Mouse (Mus musculus) brain, embryonic 14.5 days (tissue): ENCODE measurements around the gene Ddb2. TPM values are rescaled to one million over a fixed set of nuclear protein-coding genes. Genes with fewer than 3 reads are reported as not detected.

Source experiments
- DNase-seq: peaks from one replicate; pipeline ENCODE4 v3.0.0-alpha.2; 2011; ENCODE audit warnings: low read depth
- CTCF ChIP-seq: fragments of 200-500 bp; IDR thresholded peaks from 2 replicates; pipeline ENCODE4 v1.5.1; 2012; ENCODE audit warnings: inconsistent platforms, mild to moderate bottlenecking, moderate library complexity, borderline replicate concordance; ENCODE audit not compliant: insufficient read depth, insufficient read length; ENCODE audit errors: extremely low read depth
- POLR2A ChIP-seq: fragments of 200-500 bp; IDR thresholded peaks from 2 replicates; pipeline ENCODE4 v1.6.1; 2012; ENCODE audit warnings: mild to moderate bottlenecking, inconsistent platforms, borderline replicate concordance; ENCODE audit not compliant: poor library complexity, insufficient read depth, insufficient read length, severe bottlenecking; ENCODE audit errors: extremely low read depth
- polyA plus RNA-seq: library from polyadenylated mRNA; depleted of rRNA; stranded (reverse); fragments of >200 nt; gene quantifications from 2 replicates; pipeline ENCODE4 v1.2.3, GENCODE M21; 2012; rRNA removed

Ddb2 gene
- polyA plus RNA-seq, result 25.2 and 39.5 TPM in 2 replicates

GRCm38 (mm10) chr2:91236601-91237510 is at the start of gene Ddb2:
Gene Ddb2 (minus strand): TSS chr2:91236982.
- TF ChIP-seq CTCF, result no peak
- 0 out of 2 replicates have a peak, but pooled peaks have one; percentile 27 for TF ChIP-seq POLR2A
- DNase-seq, result peak; percentile 98

GRCm38 (mm10) chr2:91285885-91286505 is 49.2 kb upstream of the Ddb2 start:
- peak; percentile 99 for TF ChIP-seq CTCF
- TF ChIP-seq POLR2A, result no peak
- peak; percentile 90 for DNase-seq

- TF ChIP-seq POLR2A (no peak), CTCF (no peak)
- peak; percentile 82 for DNase-seq
Observed at GRCm38 (mm10) chr2:91284375-91285199, 47.8 kb upstream of the Ddb2 start.

- DNase-seq, result no peak
- no peak for TF ChIP-seq POLR2A
Observed at GRCm38 (mm10) chr2:91283972-91284371, 47.2 kb upstream of the Ddb2 start.

GRCm38 (mm10) chr2:91281366-91281765 is 44.6 kb upstream of the Ddb2 start:
- no peak for DNase-seq
- TF ChIP-seq CTCF (no peak), POLR2A (no peak)

- TF ChIP-seq POLR2A (no peak), CTCF (no peak)
Observed at GRCm38 (mm10) chr2:91279372-91279755, 42.6 kb upstream of the Ddb2 start.

GRCm38 (mm10) chr2:91278749-91279371 is 42.1 kb upstream of the Ddb2 start:
- TF ChIP-seq POLR2A (no peak), CTCF (peak; percentile 79)
- DNase-seq, result peak; percentile 80

More at GRCm38 (mm10) chr2:91279372-91279755, 42.6 kb upstream of the Ddb2 start:
- DNase-seq, result no peak

- no peak for DNase-seq
- TF ChIP-seq POLR2A (no peak), CTCF (no peak)
Observed at GRCm38 (mm10) chr2:91269687-91270133, 32.9 kb upstream of the Ddb2 start.

- TF ChIP-seq CTCF, result no peak
- no peak for TF ChIP-seq POLR2A
- DNase-seq, result no peak
Observed at GRCm38 (mm10) chr2:91268706-91269105, 31.9 kb upstream of the Ddb2 start.

- TF ChIP-seq POLR2A (no peak), CTCF (no peak)
- no peak for DNase-seq
Observed at GRCm38 (mm10) chr2:91268042-91268441, 31.3 kb upstream of the Ddb2 start.
